Mouse (Mus musculus) testis, adult 2 months (tissue): ENCODE measurements around the gene Ppp2r5b.

Source experiments
- CTCF ChIP-seq: fragments of 200-500 bp; IDR thresholded peaks from 2 replicates; pipeline ENCODE4 v1.5.1; 2012; ENCODE audit warnings: low read depth, mild to moderate bottlenecking, inconsistent platforms, low read length, moderate library complexity; ENCODE audit not compliant: control insufficient read depth, insufficient read depth, insufficient replicate concordance
- POLR2A ChIP-seq: fragments of 200-500 bp; IDR thresholded peaks from 2 replicates; pipeline ENCODE4 v1.6.1; 2012; ENCODE audit warnings: low read depth, mild to moderate bottlenecking, inconsistent platforms, low read length, moderate library complexity; ENCODE audit not compliant: control insufficient read depth

DNA sequence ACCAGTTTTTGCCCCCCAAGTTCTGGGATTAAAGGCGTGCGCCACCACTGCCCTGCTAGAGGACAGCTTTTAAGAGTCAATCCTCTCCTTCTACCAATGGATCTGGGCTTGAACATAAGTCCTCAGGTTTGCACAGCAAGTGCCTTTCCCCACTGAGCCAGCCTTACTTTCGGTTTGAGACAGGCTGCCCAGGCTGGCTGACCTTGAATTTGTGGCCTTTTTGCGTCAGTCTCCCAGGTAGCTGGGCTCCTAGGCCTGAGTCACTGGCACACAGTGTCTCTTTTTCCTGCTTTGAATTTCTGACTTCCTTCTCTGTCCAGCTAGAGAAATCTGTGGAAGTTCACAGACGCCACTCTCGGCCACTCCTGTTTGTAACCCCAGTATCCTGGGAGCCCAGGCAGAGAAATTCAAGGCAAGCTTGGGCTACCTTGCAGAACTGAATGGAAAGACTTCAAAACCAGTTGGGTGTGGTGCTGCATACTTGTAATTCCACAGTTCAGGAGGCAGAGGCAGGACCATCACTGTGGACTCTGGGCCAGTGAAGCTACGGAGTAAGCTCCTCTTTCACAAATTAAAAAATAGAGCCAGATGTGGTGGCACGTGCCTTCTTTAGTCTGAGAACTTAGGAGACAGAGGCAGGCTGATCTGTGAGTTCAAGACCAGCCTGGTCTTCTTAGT is 34.3 kb upstream of the Ppp2r5b start:
- no peak for TF ChIP-seq CTCF
- no peak for TF ChIP-seq POLR2A
